Mouse (Mus musculus) intestine, postnatal 0 days (tissue): ENCODE data around the gene Wwox. TPM values are rescaled to one million over a fixed set of nuclear protein-coding genes. Genes with fewer than 3 reads are reported as not detected.

Experiments used
- ATAC-seq: fragments of 200-750 bp; cut with Nextera tagmentation; 2 replicates; pipeline ENCODE4 v1.8.0; 2017; ENCODE audit warnings: mild to moderate bottlenecking, moderate TSS enrichment, moderate library complexity
- H3K27ac ChIP-seq: fragments of 300-500 bp; sonication (generic); 2 replicates; pipeline ENCODE4 v1.5.1; 2014; ENCODE audit warnings: mild to moderate bottlenecking, low read depth, low read length, moderate library complexity
- H3K27me3 ChIP-seq: fragments of 300-500 bp; sonication (generic); replicated peaks from 2 replicates; pipeline ENCODE4 v1.6.1; 2014; ENCODE audit warnings: low read length, mixed read lengths; ENCODE audit not compliant: control insufficient read depth, insufficient read depth
- H3K36me3 ChIP-seq: fragments of 300-500 bp; sonication (generic); 2 replicates; pipeline ENCODE4 v1.6.1; 2014; ENCODE audit warnings: mild to moderate bottlenecking, moderate library complexity; ENCODE audit not compliant: control insufficient read depth, insufficient read depth
- H3K4me1 ChIP-seq: fragments of 300-500 bp; sonication (generic); replicated peaks from 2 replicates; pipeline ENCODE4 v1.6.1; 2014; ENCODE audit warnings: antibody characterized with exemption, low read length, mixed read lengths; ENCODE audit not compliant: control insufficient read depth, insufficient read depth
- H3K4me2 ChIP-seq: fragments of 300-500 bp; sonication (generic); replicated peaks from 2 replicates; pipeline ENCODE4 v1.6.1; 2014; ENCODE audit warnings: low read depth, mild to moderate bottlenecking, moderate library complexity
- H3K4me3 ChIP-seq: fragments of 300-500 bp; sonication (generic); 2 replicates; pipeline ENCODE4 v1.5.1; 2014; ENCODE audit warnings: low read depth, low read length
- H3K9ac ChIP-seq: fragments of 300-500 bp; sonication (generic); 2 replicates; pipeline ENCODE4 v1.6.1; 2014; ENCODE audit warnings: mild to moderate bottlenecking, low read depth, low read length
- H3K9me3 ChIP-seq: fragments of 300-500 bp; sonication (generic); 2 replicates; pipeline ENCODE4 v1.6.1; 2016; ENCODE audit warnings: mixed run types; ENCODE audit not compliant: control insufficient read depth
- CTCF ChIP-seq: sonication (generic); IDR thresholded peaks from 2 replicates; pipeline ENCODE4 v1.5.1; 2016; ENCODE audit warnings: low read depth, mild to moderate bottlenecking, control low read depth, antibody characterized with exemption, moderate library complexity
- WGBS: fragments of 180-500 bp; shearing (Covaris S2); extraction: QIAGEN DNeasy Blood & Tissue Kit; methylation state at CpG from one replicate; pipeline ENCODE4 v1.1.7; 2014; 5-methylcytosine and 5-hydroxymethylcytosine counted together
- polyA plus RNA-seq: library from polyadenylated mRNA; unstranded; fragments of >200 nt; fragmentation: Nextera tagmentation; extraction: Ambion mirVana; gene quantifications from 2 replicates; pipeline ENCODE4 v1.2.1, GENCODE M21; 2015

Gene Wwox
- polyA plus RNA-seq, 1 experiment from 2014 or later = 7.1 TPM

GRCm38 (mm10) chr8:115036016-115036415, 596.6 kb downstream of the Wwox start:
- no peaks in the 10 kb centered on the region for H3K9me3 ChIP-seq
- H3K27me3 ChIP-seq = no peaks in the 10 kb centered on the region
- TF ChIP-seq CTCF = no peak
- no peak for ATAC-seq
- H3K36me3 ChIP-seq = no peaks in the 10 kb centered on the region
- H3K4me3 ChIP-seq = no peak overlapping the region
- no peaks in the 10 kb centered on the region for H3K4me1 ChIP-seq
- no peak overlapping the region for H3K9ac ChIP-seq
- WGBS = 74% methylated on average over 9 of the region's 9 CpGs
- no peak overlapping the region for H3K4me2 ChIP-seq
- H3K27ac ChIP-seq = no peak overlapping the region

DNA sequence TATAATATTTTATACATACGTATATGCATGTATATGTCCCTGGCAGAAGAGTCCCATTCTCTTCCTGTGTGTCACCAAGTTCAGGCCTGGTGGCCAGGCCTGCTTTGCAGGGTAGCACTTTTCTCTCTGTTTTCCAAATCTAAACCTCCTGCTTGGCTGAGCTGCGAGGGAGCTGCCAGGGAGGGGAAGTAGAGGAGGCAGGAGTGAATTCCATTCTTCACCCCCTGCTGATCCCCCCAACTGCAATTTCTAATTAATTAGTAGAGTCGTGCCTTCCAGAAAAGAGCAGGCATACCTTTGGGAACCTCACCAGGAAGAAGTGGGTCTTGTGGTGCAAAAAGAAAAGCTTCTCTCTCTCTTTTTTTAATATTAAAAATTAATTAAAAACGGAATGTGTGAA, 599.0 kb downstream of the Wwox start:
- Histone ChIP-seq H3K4me3 (no peak overlapping the region), H3K36me3 (no peaks in the 10 kb centered on the region), H3K4me2 (no peak overlapping the region), H3K9ac (no peak overlapping the region), H3K4me1 (no peaks in the 10 kb centered on the region), H3K27me3 (no peaks in the 10 kb centered on the region), H3K27ac (no peak overlapping the region), H3K9me3 (no peaks in the 10 kb centered on the region)
- ATAC-seq = no peak
- 55% methylated on average over 4 of the region's 4 CpGs for WGBS
- no peak for TF ChIP-seq CTCF

DNA sequence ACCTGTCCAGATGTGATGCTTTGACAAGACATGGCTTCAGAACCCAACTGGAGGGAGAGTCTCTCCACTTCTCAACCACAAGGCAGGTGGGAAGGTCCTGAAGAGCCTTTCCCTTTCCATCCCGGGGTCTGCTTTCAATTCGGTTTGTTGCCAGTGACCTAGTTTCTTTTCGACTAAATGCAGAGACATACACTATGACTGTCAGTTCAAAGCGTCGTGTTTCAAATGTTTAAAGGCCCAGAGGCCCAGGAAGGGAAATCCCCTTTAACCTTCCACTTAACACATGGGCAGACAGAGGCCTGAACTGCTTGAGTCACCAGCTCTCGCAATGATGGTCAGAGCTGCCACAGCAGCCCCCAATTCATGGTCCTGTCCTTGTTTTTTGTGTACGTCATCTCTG, 606.3 kb downstream of the Wwox start:
- Histone ChIP-seq H3K9me3 (no peaks in the 10 kb centered on the region), H3K27ac (no peak overlapping the region), H3K4me1 (no peaks in the 10 kb centered on the region), H3K36me3 (no peaks in the 10 kb centered on the region), H3K4me2 (no peak overlapping the region), H3K27me3 (no peaks in the 10 kb centered on the region), H3K9ac (no peak overlapping the region), H3K4me3 (no peak overlapping the region)
- 62% methylated on average over 7 of the region's 7 CpGs for WGBS
- TF ChIP-seq CTCF = no peak
- no peak for ATAC-seq

DNA sequence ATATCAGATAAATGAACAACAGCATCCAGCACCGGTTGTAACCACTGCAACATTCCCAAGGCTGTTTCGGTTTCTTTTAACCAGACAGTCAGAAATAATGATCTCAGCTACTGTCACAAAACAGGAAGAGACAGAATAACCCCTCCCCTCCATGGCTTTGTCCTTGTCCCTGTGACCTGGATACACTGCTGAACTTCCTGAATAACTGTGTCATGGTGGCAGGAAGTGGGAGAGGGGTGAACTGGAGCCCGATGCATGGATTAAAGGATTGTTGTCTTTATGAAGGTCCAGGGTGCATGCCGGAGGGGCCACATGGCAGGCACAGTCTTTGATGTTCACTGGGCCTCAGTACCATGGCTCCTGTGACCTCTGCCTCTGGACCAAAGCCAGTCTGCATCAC, 607.0 kb downstream of the Wwox start:
- Histone ChIP-seq H3K4me3 (no peak overlapping the region), H3K36me3 (no peaks in the 10 kb centered on the region), H3K27ac (no peak overlapping the region), H3K27me3 (no peaks in the 10 kb centered on the region), H3K9me3 (no peaks in the 10 kb centered on the region), H3K4me1 (no peaks in the 10 kb centered on the region), H3K4me2 (no peak overlapping the region), H3K9ac (no peak overlapping the region)
- 71% methylated on average over 4 of the region's 4 CpGs for WGBS
- no peak for TF ChIP-seq CTCF
- no peak for ATAC-seq

DNA sequence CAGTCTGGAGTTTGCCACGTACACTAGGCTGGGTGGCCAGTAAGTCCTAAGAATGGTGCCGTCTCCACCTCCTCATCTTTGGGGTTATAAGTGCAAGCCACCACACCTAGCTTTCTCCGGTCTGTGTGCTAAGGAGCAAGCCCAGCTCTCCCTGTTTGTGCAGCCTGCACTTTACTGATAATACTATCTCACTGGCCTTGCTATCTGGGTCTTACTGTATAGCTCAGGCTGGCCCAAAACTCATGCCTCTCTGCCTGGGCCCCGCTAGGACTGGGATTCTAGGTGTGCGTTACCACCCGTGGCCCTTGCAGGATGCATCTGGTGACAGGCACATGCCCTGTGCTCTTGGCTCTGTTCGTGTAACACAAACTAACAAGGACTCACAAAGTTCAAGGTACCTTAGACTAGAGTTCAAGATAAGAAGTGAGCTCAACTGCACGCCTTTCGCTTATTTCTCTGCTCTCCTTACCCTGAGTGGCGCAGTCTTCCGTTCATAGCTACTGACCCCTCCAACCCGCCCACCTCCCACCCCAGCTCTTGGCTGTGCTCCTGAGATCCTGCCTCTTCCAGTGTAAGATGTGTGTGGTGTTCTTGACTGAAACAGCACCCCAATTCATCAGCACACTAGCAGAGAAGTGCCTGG, 618.9 kb downstream of the Wwox start:
- Histone ChIP-seq H3K9ac (no peak overlapping the region), H3K4me1 (no peaks in the 10 kb centered on the region), H3K36me3 (no peaks in the 10 kb centered on the region), H3K4me3 (no peak overlapping the region), H3K27me3 (no peaks in the 10 kb centered on the region), H3K27ac (no peak overlapping the region), H3K9me3 (no peaks in the 10 kb centered on the region), H3K4me2 (no peak overlapping the region)
- 68% methylated on average over 12 of the region's 12 CpGs for WGBS
- ATAC-seq = no peak
- TF ChIP-seq CTCF = no peak

GRCm38 (mm10) chr8:115063623-115064022, 624.2 kb downstream of the Wwox start:
- H3K4me3 ChIP-seq = no peak overlapping the region
- no peak overlapping the region for H3K27ac ChIP-seq
- WGBS = 87% methylated on average over 5 of the region's 5 CpGs
- H3K9ac ChIP-seq = no peak overlapping the region
- no peaks in the 10 kb centered on the region for H3K4me1 ChIP-seq
- ATAC-seq = no peak
- no peaks in the 10 kb centered on the region for H3K27me3 ChIP-seq
- no peak for TF ChIP-seq CTCF
- H3K36me3 ChIP-seq = no peaks in the 10 kb centered on the region
- no peak overlapping the region for H3K4me2 ChIP-seq
- H3K9me3 ChIP-seq = no peaks in the 10 kb centered on the region

DNA sequence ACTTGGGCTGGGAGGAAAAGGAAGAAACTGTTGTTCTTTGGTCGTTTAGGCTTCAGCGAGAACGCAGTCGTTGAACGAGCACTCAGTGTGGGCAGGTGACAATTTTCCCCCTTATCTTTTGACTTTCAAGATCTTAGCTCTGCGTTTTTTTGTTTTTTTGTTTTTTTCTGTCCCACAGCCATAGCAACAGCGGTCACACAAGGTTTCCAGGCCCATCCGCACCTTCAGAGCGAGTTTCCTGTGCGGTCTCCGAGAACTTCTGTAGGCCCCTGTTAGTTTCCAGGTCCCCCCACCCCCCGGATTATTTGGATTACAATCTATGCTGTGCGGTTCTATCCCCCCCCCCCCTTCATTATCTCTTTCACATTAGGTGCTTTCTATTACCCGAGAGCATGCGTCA, 625.2 kb downstream of the Wwox start:
- Histone ChIP-seq H3K27ac (no peak overlapping the region), H3K36me3 (no peaks in the 10 kb centered on the region), H3K4me2 (no peak overlapping the region), H3K4me1 (no peaks in the 10 kb centered on the region), H3K9me3 (no peaks in the 10 kb centered on the region), H3K27me3 (no peaks in the 10 kb centered on the region), H3K4me3 (no peak overlapping the region), H3K9ac (no peak overlapping the region)
- 86% methylated on average over 15 of the region's 15 CpGs for WGBS
- TF ChIP-seq CTCF = no peak
- ATAC-seq = no peak
